Mouse (Mus musculus) forebrain, postnatal 0 days (tissue): ENCODE measurements around the gene Hnrnpul2. TPM values are rescaled to one million over a fixed set of nuclear protein-coding genes. Genes with fewer than 3 reads are reported as not detected.

Experiments
- ATAC-seq: fragments of 200-750 bp; cut with Nextera tagmentation; 2 replicates; pipeline ENCODE4 v1.8.0; 2017; ENCODE audit warnings: mild to moderate bottlenecking, moderate library complexity
- DNase-seq: peaks from one replicate; pipeline ENCODE4 v3.0.0-alpha.2; 2015
- H3K27ac ChIP-seq: fragments of 300-500 bp; sonication (generic); 2 replicates; pipeline ENCODE4 v1.5.1; 2014; ENCODE audit warnings: low read depth, mild to moderate bottlenecking, antibody characterized with exemption, low read length, moderate library complexity, mixed read lengths
- H3K27me3 ChIP-seq: fragments of 300-500 bp; sonication (generic); 2 replicates; pipeline ENCODE4 v1.6.1; 2014; ENCODE audit warnings: mild to moderate bottlenecking, low read length, mixed read lengths; ENCODE audit not compliant: insufficient read depth
- H3K36me3 ChIP-seq: fragments of 300-500 bp; sonication (generic); 2 replicates; pipeline ENCODE4 v1.6.1; 2014; ENCODE audit warnings: mild to moderate bottlenecking, moderate library complexity; ENCODE audit not compliant: insufficient read depth
- H3K4me1 ChIP-seq: fragments of 300-500 bp; sonication (generic); 2 replicates; pipeline ENCODE4 v1.6.1; 2014; ENCODE audit warnings: antibody characterized with exemption; ENCODE audit not compliant: insufficient read depth
- H3K4me2 ChIP-seq: fragments of 300-500 bp; sonication (generic); 2 replicates; pipeline ENCODE4 v1.6.1; 2014; ENCODE audit warnings: low read depth, mild to moderate bottlenecking, moderate library complexity
- H3K4me3 ChIP-seq: fragments of 300-500 bp; sonication (generic); 2 replicates; pipeline ENCODE4 v1.5.1; 2014; ENCODE audit warnings: low read depth, low read length, mixed read lengths
- H3K9ac ChIP-seq: fragments of 300-500 bp; sonication (generic); 2 replicates; pipeline ENCODE4 v1.6.1; 2014; ENCODE audit warnings: mild to moderate bottlenecking
- H3K9me3 ChIP-seq: fragments of 300-500 bp; sonication (generic); 2 replicates; pipeline ENCODE4 v1.6.1; 2016; ENCODE audit warnings: low read length
- CTCF ChIP-seq: sonication (generic); IDR thresholded peaks from 2 replicates; pipeline ENCODE4 v1.5.1; 2016; ENCODE audit warnings: antibody characterized with exemption, control low read depth, low read depth
- WGBS: fragments of 180-500 bp; shearing (Covaris S2); extraction: QIAGEN DNeasy Blood & Tissue Kit; methylation state at CpG from one replicate; pipeline ENCODE4 v1.1.7; 2014; 5-methylcytosine and 5-hydroxymethylcytosine counted together
- polyA plus RNA-seq: library from polyadenylated mRNA; unstranded; fragments of >200 nt; fragmentation: Nextera tagmentation; extraction: Ambion mirVana; gene quantifications from 2 replicates; pipeline ENCODE4 v1.2.1, GENCODE M21; 2015
- total RNA-seq: library from RNA; depleted of rRNA; stranded (reverse); fragments of >200 nt; gene quantifications from 2 replicates; pipeline ENCODE4 v1.2.3, GENCODE M21; 2014

The Hnrnpul2 gene
- total and polyA plus RNA-seq, 2 experiments from 2014 or later = 5.3 to 38.3 TPM

DNA sequence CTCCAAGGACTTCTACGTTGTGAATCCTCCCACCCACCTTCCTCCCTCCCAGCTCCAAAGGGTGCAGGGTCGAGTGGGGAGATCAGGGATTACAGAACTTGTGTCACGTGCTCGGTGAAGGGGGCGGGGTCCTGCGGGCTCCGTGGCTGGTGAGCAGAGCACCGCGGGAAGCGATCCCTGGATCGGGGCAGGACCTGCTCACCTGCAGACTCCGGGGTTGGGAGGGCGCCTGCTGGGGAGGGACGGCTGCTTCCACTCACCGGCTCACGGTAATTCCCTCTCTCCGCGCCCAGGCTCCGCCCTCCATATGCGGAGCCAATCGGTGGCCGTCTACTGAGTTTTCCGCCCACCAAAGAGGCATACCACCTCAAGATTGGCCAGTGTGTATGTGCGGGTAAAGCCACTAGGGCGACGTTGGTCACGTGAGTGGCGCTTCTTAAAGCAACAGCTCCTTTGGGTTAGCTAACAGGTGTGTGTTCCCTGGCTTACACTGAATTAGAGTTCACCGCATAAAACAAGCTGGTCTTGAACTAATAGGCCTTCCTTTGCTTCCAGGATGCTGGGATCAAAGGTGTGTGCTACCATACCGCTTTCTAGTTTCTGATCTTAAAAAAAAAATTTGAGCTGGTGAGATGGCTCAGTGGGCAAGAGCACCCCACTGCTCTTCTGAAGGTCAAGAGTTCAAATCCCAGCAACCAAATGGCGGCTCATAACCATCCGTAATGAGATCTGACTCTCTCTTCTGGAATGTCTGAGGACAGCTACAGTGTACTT, 33.6 kb upstream of the Hnrnpul2 start, which contains the start of gene Taf6l:
Taf6l (minus strand) TSS at position 410 of the 774 bp plus-strand sequence.
- TF ChIP-seq CTCF = peak; percentile 59
- under 1% methylated on average over 32 of the region's 32 CpGs for WGBS
- ATAC-seq (peak; percentile 99), DNase-seq (peak; percentile 95)
- Histone ChIP-seq H3K27ac (peak within 1 kb of the TSS; percentile 62), H3K9me3 (no peaks in the 10 kb centered on the region), H3K9ac (peak within 1 kb of the TSS; percentile 53), H3K4me3 (peak within 1 kb of the TSS; percentile 54), H3K4me2 (peak within 1 kb of the TSS; percentile 68), H3K4me1 (0 out of 2 replicates have a peak, but pooled peaks cover 4% of the 10 kb centered on the region), H3K27me3 (no peaks in the 10 kb centered on the region), H3K36me3 (peaks cover 23% of the 10 kb centered on the region)

DNA sequence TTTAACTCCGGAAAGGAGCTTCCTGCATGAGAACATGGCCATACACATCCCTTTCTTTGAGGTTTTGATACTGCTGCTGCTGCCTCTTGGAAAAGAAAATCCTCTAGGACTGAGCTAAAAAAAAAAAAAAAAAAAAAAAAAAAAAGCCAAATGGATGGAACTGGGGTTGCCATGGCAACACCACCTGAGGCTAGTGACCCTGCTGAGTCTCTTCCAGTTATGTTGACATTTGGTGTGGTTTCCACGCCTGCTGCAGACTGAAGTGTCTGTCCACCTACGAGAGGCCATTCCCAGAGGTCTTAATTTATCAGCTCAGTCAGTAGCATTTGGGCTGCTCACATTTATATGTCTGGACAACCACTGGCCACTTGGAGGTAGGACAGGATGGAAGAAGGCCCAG, 31.3 kb upstream of the Hnrnpul2 start:
- Histone ChIP-seq H3K27ac (peak overlapping the region; percentile 57), H3K4me2 (no peak overlapping the region), H3K9me3 (no peaks in the 10 kb centered on the region), H3K4me1 (0 out of 2 replicates have a peak, but pooled peaks cover 4% of the 10 kb centered on the region), H3K4me3 (no peak overlapping the region), H3K9ac (no peak overlapping the region), H3K36me3 (peaks cover 10% of the 10 kb centered on the region), H3K27me3 (no peaks in the 10 kb centered on the region)
- 18% methylated on average over 3 of the region's 3 CpGs for WGBS
- DNase-seq (peak; percentile 11), ATAC-seq (no peak)
- no peak for TF ChIP-seq CTCF

DNA sequence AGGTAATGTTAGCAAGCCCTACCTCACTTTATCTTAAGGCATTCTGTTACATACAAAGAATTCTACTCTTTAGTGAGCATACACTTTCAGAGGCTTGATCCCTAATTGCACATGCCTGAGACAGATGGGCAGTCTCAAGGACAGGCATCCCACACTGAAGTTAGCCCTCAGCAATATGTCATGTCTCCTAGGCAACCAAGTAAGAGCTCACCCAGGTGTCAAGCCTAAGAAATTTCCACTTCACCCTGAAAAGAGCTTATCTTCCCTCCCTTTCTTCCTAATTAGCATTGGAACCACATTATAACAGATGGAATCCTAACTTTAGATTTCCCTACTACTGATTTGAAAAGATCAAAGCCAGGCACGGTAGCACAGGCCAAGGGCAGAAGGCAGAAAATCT, 30.6 kb upstream of the Hnrnpul2 start:
- Histone ChIP-seq H3K27ac (peak overlapping the region; percentile 57), H3K4me3 (no peak overlapping the region), H3K4me2 (no peak overlapping the region), H3K9me3 (no peaks in the 10 kb centered on the region), H3K4me1 (0 out of 2 replicates have a peak, but pooled peaks cover 4% of the 10 kb centered on the region), H3K9ac (no peak overlapping the region; the same call in 1 of the 2 replicates), H3K27me3 (no peaks in the 10 kb centered on the region), H3K36me3 (peaks cover 14% of the 10 kb centered on the region)
- TF ChIP-seq CTCF = no peak
- ATAC-seq = peak; percentile 12
- DNase-seq = peak; percentile 30
- 42% methylated on average over 1 of the region's 1 CpGs for WGBS

DNA sequence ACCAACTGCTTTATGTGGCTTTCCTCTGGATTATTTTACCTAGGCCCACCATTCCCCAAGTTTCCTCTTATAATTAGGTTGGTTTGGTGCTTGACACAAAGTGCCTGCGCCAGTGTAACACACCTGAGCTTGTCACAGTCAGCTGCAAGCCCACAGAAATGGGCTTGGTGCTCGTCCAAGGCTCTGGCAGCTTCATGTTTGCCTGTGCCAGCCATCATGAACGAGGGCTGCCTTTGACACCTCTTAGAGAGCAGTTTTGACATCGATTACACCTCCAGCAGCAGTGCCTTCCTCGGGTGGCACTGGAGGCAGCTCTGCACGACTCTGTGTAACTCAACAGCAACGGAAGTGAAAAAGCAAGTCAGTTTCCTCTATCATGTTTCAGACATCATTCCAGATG, 29.6 kb upstream of the Hnrnpul2 start:
- no peaks in the 10 kb centered on the region for H3K27me3 ChIP-seq
- no peaks in the 10 kb centered on the region for H3K9me3 ChIP-seq
- H3K27ac ChIP-seq = peak overlapping the region; percentile 62
- no peak overlapping the region for H3K9ac ChIP-seq
- 0 out of 2 replicates have a peak, but pooled peaks cover 4% of the 10 kb centered on the region for H3K4me1 ChIP-seq
- ATAC-seq (no peak), DNase-seq (no peak)
- 76% methylated on average over 7 of the region's 7 CpGs for WGBS
- no peak overlapping the region for H3K4me2 ChIP-seq
- peaks cover 21% of the 10 kb centered on the region for H3K36me3 ChIP-seq
- H3K4me3 ChIP-seq = no peak overlapping the region
- no peak for TF ChIP-seq CTCF

DNA sequence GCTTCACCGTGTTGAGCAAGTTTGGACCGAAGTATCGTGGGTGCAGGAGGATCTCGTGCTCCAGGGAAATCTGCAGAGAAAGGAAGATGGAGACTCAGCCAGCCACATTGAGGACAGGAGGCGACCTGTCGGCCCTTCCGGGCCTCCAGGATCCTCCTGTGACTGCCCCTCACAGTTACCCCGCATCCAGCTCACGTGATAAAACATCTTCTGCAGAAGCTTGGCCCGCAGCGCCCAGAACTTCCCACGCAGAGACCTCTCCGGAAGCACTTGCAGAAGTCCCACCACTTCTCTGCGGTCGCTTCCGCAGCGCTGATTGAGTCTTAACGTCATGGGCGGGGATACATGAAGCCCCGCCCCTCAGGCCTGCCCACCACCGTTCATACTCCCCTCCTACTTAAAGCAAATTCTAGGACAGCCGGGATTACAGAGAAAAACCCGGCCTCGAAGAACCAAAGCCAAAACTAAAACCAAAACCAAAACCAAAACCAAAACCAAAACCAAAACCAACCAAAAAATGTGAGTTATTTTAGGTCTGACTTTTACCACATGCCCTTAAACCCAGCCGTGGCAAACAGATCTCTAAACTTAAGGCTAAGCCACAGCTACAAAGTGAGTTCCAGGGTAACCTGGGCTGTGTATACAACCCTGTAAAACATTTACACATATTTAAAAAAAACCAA, 21.4 kb upstream of the Hnrnpul2 start, which contains the start of gene Polr2g:
Polr2g (minus strand) TSS at position 314 of the 683 bp plus-strand sequence.
- peaks cover 7% of the 10 kb centered on the region for H3K4me1 ChIP-seq
- H3K4me2 ChIP-seq = peak within 1 kb of the TSS; percentile 72
- ATAC-seq = peak; percentile 65
- TF ChIP-seq CTCF = no peak
- H3K4me3 ChIP-seq = peak within 1 kb of the TSS; percentile 55
- H3K9me3 ChIP-seq = no peaks in the 10 kb centered on the region
- peak; percentile 92 for DNase-seq
- WGBS = 2% methylated on average over 25 of the region's 25 CpGs
- peak within 1 kb of the TSS; percentile 76 for H3K27ac ChIP-seq
- peak within 1 kb of the TSS; percentile 71 for H3K9ac ChIP-seq
- H3K27me3 ChIP-seq = no peaks in the 10 kb centered on the region
- peaks cover 21% of the 10 kb centered on the region for H3K36me3 ChIP-seq

DNA sequence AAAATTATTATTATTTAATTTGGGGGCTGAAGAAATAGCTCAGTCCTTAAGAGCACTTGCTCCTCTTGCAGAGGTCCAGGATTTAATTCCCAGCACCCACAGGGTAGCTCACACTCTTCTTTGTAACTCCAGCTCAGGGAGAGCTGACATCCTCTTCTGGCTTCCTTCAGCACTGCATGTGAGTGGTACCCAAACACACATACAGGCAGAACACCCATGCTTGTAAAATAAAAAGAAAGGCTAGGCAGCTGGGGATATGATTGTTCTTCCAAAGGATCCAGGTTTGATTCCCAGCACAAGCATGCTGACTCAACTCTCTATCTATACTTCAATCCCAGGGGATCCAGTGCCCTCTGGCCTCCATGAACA, 20.9 kb upstream of the Hnrnpul2 start:
- H3K4me1 ChIP-seq = peaks cover 7% of the 10 kb centered on the region
- H3K27me3 ChIP-seq = no peaks in the 10 kb centered on the region
- H3K4me2 ChIP-seq = peak overlapping the region; percentile 72
- DNase-seq (no peak), ATAC-seq (no peak)
- H3K36me3 ChIP-seq = peaks cover 16% of the 10 kb centered on the region
- no peak overlapping the region for H3K9ac ChIP-seq
- no peak for TF ChIP-seq CTCF
- no peak overlapping the region for H3K27ac ChIP-seq
- peak overlapping the region; percentile 55; the same call in 1 of the 2 replicates for H3K4me3 ChIP-seq
- no peaks in the 10 kb centered on the region for H3K9me3 ChIP-seq
